Mouse (Mus musculus): ENCODE data around the gene Metrn. TPM values are rescaled to one million over a fixed set of nuclear protein-coding genes. Genes with fewer than 3 reads are reported as not detected.

Gene Metrn
- 67.2 and 82.2 TPM in 2 replicates for polyA plus RNA-seq (2015; fragmentation: Nextera tagmentation; extraction: Ambion mirVana)

- peak within 1 kb of the TSS; percentile 36 for H3K9ac ChIP-seq
- peaks cover 45% of the 10 kb centered on the region for H3K4me1 ChIP-seq (replicated peaks)
- peak within 1 kb of the TSS; percentile 52 for H3K4me3 ChIP-seq
- H3K9me3 ChIP-seq = no peaks in the 10 kb centered on the region
- peak within 1 kb of the TSS; percentile 95 for H3K27ac ChIP-seq (replicated peaks)
- peak; percentile 70 for ATAC-seq (ENCODE audit: low FRiP score, low read depth)
- H3K36me3 ChIP-seq = no peaks in the 10 kb centered on the region
- peak within 1 kb of the TSS; percentile 92 for H3K4me2 ChIP-seq
- WGBS = under 1% methylated on average over 33 of the region's 35 CpGs
- H3K27me3 ChIP-seq = peaks cover 9% of the 10 kb centered on the region; the same call in 1 of the 2 replicates
These were observed at the start of gene Metrn for GRCm38 (mm10) chr17:25796951-25797369. TSS of gene Metrn (minus strand) at chr17:25797136.

- Histone ChIP-seq H3K4me3 (peak within 1 kb of the TSS; percentile 95), H3K36me3 (peaks cover 40% of the 10 kb centered on the region), H3K9ac (peak within 1 kb of the TSS; percentile 71), H3K27ac (replicated peaks) (peak within 1 kb of the TSS; percentile 69), H3K4me1 (replicated peaks) (peaks cover 19% of the 10 kb centered on the region), H3K9me3 (no peaks in the 10 kb centered on the region), H3K4me2 (peak within 1 kb of the TSS; percentile 93), H3K27me3 (no peaks in the 10 kb centered on the region)
- WGBS = 1% methylated on average over 21 of the region's 21 CpGs
- ATAC-seq (ENCODE audit: low FRiP score, low read depth) = peak; percentile 88
These were observed 47.5 kb upstream of the Metrn start, which contains the start of gene Rhot2 for GRCm38 (mm10) chr17:25844396-25844901. TSS of gene Rhot2 (minus strand) at chr17:25844851.

DNA sequence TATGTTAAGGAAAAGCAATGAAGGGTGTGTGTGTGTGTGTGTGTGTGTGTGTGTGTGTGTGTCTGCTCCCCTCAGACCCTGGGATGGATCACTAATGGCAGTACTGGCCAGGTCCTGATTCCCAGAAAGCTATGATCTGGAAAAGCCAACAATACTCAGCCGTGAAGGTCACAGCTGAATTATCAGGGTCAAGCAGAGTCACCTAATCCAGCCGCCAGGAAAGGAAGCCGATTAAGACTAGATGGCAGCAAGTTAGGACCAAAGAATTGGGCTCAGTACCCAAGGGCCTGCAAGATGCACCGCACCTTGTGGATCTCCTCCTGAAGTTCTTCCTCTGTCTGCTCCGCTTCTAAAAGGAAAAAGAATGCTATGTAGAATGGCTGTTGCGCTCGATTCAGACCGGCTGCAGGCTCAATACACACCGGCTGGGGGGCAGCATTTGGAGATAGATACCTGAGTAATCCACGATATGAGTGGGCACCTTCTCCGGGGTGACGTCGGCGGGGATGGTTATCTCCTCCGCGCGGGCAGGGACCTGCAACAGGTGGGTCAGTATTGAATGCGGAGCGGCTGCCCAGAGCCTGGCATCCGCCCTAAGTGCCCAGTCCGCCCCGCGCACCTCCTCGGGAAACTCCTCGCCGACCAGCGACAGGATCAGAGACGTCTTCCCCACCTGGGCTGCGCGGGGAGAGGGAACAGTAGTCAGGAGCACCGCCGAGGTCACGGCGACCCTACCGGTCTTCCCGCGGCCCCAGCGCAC, 46.9 kb upstream of the Metrn start:
- peak overlapping the region; percentile 95 for H3K4me3 ChIP-seq
- peaks cover 19% of the 10 kb centered on the region for H3K4me1 ChIP-seq (replicated peaks)
- no peaks in the 10 kb centered on the region for H3K9me3 ChIP-seq
- no peaks in the 10 kb centered on the region for H3K27me3 ChIP-seq
- WGBS = 3% methylated on average over 37 of the region's 38 CpGs
- H3K9ac ChIP-seq = peak overlapping the region; percentile 71
- peaks cover 46% of the 10 kb centered on the region for H3K36me3 ChIP-seq
- H3K27ac ChIP-seq (replicated peaks) = peak overlapping the region; percentile 69
- H3K4me2 ChIP-seq = peak overlapping the region; percentile 93
- peak; percentile 52 for ATAC-seq (ENCODE audit: low FRiP score, low read depth)

GRCm38 (mm10) chr17:25843122-25843521, 46.2 kb upstream of the Metrn start:
- 93% methylated on average over 4 of the region's 4 CpGs for WGBS
- H3K4me2 ChIP-seq = peak overlapping the region; percentile 93
- no peak overlapping the region for H3K27ac ChIP-seq (replicated peaks)
- H3K27me3 ChIP-seq = no peaks in the 10 kb centered on the region
- H3K4me3 ChIP-seq = peak overlapping the region; percentile 95
- ATAC-seq (ENCODE audit: low FRiP score, low read depth) = no peak
- peaks cover 46% of the 10 kb centered on the region for H3K36me3 ChIP-seq
- no peaks in the 10 kb centered on the region for H3K9me3 ChIP-seq
- 0 out of 2 replicates have a peak overlapping the region, but pooled peaks have one; percentile 71 for H3K9ac ChIP-seq
- H3K4me1 ChIP-seq (replicated peaks) = peaks cover 21% of the 10 kb centered on the region

DNA sequence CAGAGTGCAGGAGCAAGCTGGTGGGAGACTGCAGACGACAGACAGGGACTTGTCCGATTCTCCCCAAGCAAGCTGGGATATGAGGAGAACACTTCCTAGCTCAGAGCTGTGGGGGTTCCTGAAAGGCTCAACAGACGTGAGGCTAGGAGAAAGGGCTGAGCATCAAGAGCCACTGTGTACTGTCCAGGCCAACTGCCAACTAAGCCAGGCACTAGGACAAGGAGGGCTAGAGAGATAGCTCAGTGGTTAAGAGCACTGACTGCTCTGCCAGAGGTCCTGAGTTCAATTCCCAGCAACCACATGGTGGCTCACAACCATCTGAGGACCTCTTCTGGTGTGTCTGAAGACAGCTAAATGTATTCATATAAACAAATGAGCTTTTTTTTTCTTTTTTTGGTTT, 45.6 kb upstream of the Metrn start:
- Histone ChIP-seq H3K27ac (replicated peaks) (no peak overlapping the region), H3K4me1 (replicated peaks) (peaks cover 27% of the 10 kb centered on the region), H3K27me3 (no peaks in the 10 kb centered on the region), H3K9ac (no peak overlapping the region), H3K9me3 (no peaks in the 10 kb centered on the region), H3K4me3 (no peak overlapping the region), H3K4me2 (no peak overlapping the region), H3K36me3 (peaks cover 46% of the 10 kb centered on the region)
- no peak for ATAC-seq (ENCODE audit: low FRiP score, low read depth)
- 90% methylated on average over 3 of the region's 3 CpGs for WGBS

- H3K9ac ChIP-seq = no peak within 1 kb of the TSS
- H3K36me3 ChIP-seq = peaks cover 40% of the 10 kb centered on the region
- H3K4me2 ChIP-seq = no peak within 1 kb of the TSS
- no peaks in the 10 kb centered on the region for H3K27me3 ChIP-seq
- WGBS = 94% methylated on average over 22 of the region's 22 CpGs
- peaks cover 39% of the 10 kb centered on the region for H3K4me1 ChIP-seq (replicated peaks)
- H3K4me3 ChIP-seq = no peak within 1 kb of the TSS
- no peak within 1 kb of the TSS for H3K27ac ChIP-seq (replicated peaks)
- ATAC-seq (ENCODE audit: low FRiP score, low read depth) = no peak
- no peaks in the 10 kb centered on the region for H3K9me3 ChIP-seq
These were observed 44.4 kb upstream of the Metrn start, which contains the start of gene Gm20683 for GRCm38 (mm10) chr17:25841117-25841880. TSS of gene Gm20683 (minus strand) at chr17:25841763.

DNA sequence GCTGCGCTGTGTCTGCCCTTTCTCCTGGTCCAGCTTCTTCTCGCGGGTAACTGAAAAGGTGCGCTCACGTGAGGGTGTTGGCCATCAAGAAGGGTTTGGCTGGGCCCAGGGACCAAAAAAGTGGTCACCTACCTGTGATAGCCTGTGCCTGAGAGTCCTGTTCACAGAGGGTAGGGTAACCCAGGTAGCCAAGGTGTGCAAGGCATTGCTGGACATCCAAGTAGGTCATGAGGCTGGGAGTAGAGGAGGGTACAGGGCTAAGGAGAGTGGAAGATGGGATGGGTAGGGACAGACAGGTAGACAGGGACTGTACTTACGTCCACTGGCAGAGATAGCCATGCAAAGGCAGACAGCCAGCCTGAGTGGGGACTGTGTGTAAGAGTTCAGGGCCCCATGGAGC, 43.6 kb upstream of the Metrn start:
- no peaks in the 10 kb centered on the region for H3K9me3 ChIP-seq
- no peak overlapping the region for H3K4me2 ChIP-seq
- ATAC-seq (ENCODE audit: low FRiP score, low read depth) = no peak
- no peak overlapping the region for H3K27ac ChIP-seq (replicated peaks)
- H3K36me3 ChIP-seq = peaks cover 40% of the 10 kb centered on the region
- no peaks in the 10 kb centered on the region for H3K27me3 ChIP-seq
- H3K4me1 ChIP-seq (replicated peaks) = peaks cover 47% of the 10 kb centered on the region
- no peak overlapping the region for H3K4me3 ChIP-seq
- no peak overlapping the region for H3K9ac ChIP-seq
- WGBS = 96% methylated on average over 6 of the region's 6 CpGs

DNA sequence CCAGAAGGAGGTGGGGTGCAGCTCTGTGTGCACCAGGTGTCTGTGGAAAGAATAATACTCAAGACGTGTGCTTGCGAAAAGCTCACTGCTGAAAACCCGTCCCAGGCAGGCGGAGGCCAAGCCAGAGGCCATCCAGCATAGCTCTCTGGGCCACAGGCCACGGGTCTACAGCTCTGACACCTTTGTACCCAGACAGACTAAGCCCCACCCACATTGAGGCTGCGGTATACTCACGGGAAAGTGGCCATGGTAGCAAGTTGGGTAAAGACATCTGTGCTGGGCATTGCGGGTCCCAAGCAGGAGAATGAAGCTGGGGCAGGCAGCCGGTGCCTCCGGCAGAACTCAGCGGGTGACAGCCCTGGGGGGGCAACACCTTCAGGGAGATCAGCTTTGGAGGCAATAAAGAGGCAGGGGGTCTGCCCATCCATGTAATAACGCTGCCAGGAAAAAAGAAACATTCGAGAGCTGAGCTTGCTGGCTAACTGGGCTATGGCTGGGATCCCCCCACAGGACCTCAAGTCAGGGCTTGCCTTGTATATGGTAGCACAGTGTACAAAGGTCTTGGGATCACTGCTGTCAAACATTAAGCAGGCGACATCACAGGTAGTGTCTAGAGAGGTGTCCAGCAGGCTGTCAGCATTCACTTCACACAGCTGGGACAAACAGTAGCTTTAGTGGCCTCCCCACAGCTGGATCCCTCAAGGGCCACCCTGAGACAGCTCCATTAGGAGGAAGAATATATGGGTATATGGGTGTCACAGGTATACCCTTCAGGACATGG, 42.7 kb upstream of the Metrn start:
- H3K4me1 ChIP-seq (replicated peaks) = peaks cover 53% of the 10 kb centered on the region
- no peak for ATAC-seq (ENCODE audit: low FRiP score, low read depth)
- 89% methylated on average over 14 of the region's 14 CpGs for WGBS
- H3K9me3 ChIP-seq = no peaks in the 10 kb centered on the region
- H3K36me3 ChIP-seq = peaks cover 40% of the 10 kb centered on the region
- H3K4me2 ChIP-seq = no peak overlapping the region
- no peak overlapping the region for H3K27ac ChIP-seq (replicated peaks)
- H3K27me3 ChIP-seq = no peaks in the 10 kb centered on the region
- no peak overlapping the region for H3K9ac ChIP-seq
- H3K4me3 ChIP-seq = no peak overlapping the region

DNA sequence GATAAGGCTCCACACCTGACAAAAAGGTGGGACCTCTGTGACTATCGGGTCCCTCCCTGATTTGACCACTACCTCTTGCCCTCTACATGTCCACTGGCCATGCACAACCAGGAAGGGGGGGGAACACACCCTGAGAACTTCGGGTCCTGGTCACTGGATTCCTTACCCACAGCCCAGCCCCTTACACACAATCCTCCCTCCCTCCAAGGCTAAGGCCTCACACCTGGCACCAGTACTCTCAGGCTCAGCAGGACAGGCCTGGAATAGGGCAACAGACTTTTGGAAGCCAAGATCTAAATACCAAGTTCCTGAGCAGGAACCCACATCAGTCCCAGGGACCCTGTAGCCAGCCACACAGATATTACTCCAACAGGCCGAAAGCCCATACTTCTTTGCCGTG, 42.0 kb upstream of the Metrn start:
- ATAC-seq (ENCODE audit: low FRiP score, low read depth) = no peak
- H3K27ac ChIP-seq (replicated peaks) = no peak overlapping the region
- H3K9me3 ChIP-seq = no peaks in the 10 kb centered on the region
- H3K36me3 ChIP-seq = peaks cover 40% of the 10 kb centered on the region
- 85% methylated on average over 4 of the region's 4 CpGs for WGBS
- H3K9ac ChIP-seq = no peak overlapping the region
- no peak overlapping the region for H3K4me2 ChIP-seq
- H3K4me1 ChIP-seq (replicated peaks) = peaks cover 57% of the 10 kb centered on the region
- H3K27me3 ChIP-seq = no peaks in the 10 kb centered on the region
- no peak overlapping the region for H3K4me3 ChIP-seq

- Histone ChIP-seq H3K4me3 (peak overlapping the region; percentile 57; the same call in 1 of the 2 replicates), H3K36me3 (peaks cover 37% of the 10 kb centered on the region), H3K9me3 (no peaks in the 10 kb centered on the region), H3K9ac (peak overlapping the region; percentile 75), H3K4me1 (replicated peaks) (peaks cover 50% of the 10 kb centered on the region), H3K4me2 (peak overlapping the region; percentile 83), H3K27me3 (no peaks in the 10 kb centered on the region), H3K27ac (replicated peaks) (peak overlapping the region; percentile 88)
- WGBS = 17% methylated on average over 3 of the region's 3 CpGs
- ATAC-seq (ENCODE audit: low FRiP score, low read depth) = no peak
These were observed 40.6 kb upstream of the Metrn start for GRCm38 (mm10) chr17:25837533-25837932.

DNA sequence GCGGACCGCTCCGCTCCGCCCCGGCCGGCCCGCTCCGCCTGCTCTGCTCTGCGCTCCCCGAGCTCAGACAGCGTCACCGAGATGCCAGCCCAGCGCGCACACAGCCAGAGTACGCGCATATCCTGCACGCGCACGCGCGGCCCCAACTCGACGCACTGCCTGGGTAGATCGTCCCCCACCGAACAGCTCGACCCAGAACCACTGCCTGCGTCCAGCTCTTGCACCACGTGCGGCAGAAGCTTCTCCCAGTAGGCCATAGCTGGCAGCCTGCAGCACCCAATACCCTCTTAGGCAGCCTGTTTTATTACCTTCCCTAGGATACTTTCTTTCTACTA, 40.1 kb upstream of the Metrn start, which contains the start of gene Rhbdl1:
Gene Rhbdl1 (minus strand): TSS at position 220 of the 335 bp plus-strand sequence.
- ATAC-seq (ENCODE audit: low FRiP score, low read depth) = peak; percentile 36
- H3K4me3 ChIP-seq = peak within 1 kb of the TSS; percentile 57
- H3K27me3 ChIP-seq = no peaks in the 10 kb centered on the region
- peak within 1 kb of the TSS; percentile 83 for H3K4me2 ChIP-seq
- no peaks in the 10 kb centered on the region for H3K9me3 ChIP-seq
- 1% methylated on average over 29 of the region's 29 CpGs for WGBS
- H3K4me1 ChIP-seq (replicated peaks) = peaks cover 52% of the 10 kb centered on the region
- peaks cover 32% of the 10 kb centered on the region for H3K36me3 ChIP-seq
- peak within 1 kb of the TSS; percentile 75 for H3K9ac ChIP-seq
- peak within 1 kb of the TSS; percentile 88 for H3K27ac ChIP-seq (replicated peaks)

Measured in hindbrain, embryonic 15.5 days (tissue).